Mouse (Mus musculus): Measurements from ENCODE around the gene Tert.
A peak's percentile ranks its signal among the peaks of the same experiment; 100 is the strongest.

Tert gene

DNA sequence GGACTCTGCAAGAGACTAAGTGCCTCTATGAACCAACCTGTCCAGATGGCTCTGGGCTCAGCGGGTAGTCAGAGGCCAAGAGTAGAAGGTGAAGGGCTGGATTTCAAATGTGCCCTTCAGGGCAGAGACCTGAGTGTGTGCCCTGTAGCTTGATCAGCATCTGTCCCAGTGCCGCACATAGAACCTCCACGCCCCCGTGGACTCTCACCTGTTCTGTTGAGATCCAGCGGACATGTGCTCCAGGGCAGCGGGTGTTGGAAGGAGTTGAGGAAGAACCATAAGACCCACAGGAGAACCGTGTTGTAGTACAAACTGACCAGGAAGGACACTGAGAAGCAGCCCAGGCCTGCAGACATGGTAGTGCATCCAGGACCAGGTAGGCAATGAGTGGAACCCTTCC is 48.5 kb downstream of the Tert start:
- DNase-seq (ENCODE audit: low spot score in 2 of 2): no peak

DNA sequence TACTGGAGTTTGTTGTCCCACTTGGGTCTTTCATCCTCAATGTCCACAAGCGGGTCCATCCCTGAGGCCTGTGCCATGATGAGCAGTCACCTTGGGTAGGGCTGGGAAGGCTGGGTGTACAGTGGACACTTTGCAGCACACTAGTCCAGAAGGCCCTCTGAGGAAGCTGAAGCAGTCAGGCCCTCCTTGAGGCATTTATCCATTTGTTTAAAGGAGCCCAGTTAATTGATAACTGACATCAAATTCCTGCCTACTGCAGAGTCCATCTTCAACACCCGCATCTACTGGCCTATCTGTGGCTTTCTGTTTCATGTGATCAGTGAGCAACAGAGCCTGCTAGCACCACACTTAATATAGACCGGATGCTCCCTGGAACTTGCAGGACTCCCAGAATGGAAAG is 51.1 kb downstream of the Tert start, which contains the start of gene Slc6a18:
Gene Slc6a18, minus strand, starts transcription at position 171 of the 400 bp plus-strand sequence.
- no peak for DNase-seq (ENCODE audit: low spot score in 2 of 2)

DNA sequence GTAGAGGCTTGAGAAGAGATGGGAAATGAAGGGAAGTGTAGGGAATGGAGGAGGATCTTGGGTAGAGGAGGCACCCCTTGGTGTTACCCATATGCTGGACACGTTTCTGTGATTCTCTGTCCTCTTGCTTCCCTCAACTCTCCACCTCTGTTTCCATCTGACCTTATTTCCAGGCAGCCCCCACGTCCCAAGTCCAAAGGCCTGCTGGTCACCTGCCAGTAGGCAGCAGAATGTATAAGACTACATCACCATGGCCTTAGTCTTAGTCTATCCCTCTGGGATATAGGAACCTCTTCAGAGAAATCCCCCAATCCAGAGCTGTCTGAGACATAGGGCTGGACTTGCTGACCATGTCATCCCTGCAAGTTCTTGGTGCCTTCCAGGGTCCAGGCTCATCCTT is 52.6 kb downstream of the Tert start:
- DNase-seq (ENCODE audit: low spot score in 2 of 2): no peak

DNA sequence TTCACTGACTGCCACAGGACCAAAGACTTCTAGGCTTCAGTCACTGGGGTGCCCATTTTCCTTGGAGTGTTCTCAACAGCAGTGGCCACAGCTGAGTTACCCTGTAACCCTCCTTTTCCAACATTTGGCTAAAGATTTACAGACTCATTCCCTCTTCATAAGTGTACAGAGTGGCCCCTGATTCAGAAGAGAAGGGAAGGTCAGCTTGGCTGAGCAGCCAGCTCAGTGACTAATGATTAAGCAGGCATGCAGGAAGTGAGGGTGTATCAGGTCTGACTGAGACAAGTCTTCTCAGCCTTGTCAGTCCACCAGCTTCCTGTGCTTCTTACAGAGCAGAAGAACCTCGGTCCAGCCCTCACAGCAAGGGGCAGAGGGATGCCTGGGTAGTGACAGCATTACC is 53.7 kb downstream of the Tert start:
- no peak for DNase-seq (ENCODE audit: low spot score in 2 of 2)

DNA sequence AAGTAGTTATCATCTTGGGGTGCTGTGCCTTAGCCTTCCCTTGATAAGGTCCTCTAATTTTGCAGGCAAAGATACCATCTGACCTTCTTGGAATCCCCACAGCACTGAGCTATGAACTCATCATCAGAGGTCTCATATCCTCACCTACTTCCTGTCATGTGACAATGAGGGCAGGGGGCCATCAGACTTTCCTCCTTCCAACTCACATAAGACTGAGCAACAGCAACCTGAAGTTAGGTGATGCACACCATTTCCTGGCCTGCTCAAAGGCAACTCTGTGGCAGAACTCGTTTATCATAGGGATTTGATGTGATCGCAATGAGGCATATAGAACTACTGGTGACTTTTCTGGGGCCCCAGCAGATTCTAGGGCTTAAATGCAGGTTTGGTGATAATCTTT is 55.5 kb downstream of the Tert start:
- DNase-seq (ENCODE audit: low spot score in 2 of 2): no peak

DNA sequence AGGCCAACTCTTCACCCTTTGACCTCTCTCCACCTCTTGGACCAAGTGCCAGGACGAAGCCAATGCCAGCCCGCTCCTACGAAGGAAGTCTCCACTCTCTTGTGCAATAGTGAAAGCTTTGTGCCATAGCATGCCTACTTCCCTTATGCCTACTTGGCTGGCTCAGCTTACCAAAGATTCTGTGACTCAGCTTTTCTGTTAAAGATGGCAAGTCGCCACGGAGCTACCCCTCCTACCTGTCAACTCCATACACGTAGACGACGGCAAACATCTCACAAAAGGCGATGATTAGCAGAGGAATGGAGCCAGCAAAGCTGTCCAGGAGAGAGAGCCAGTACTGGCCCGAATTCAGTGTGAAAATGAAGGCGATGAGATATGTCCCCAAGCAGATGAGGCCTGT is 57.0 kb downstream of the Tert start:
- peak; percentile 25 to 28 for DNase-seq (ENCODE audit: low spot score in 2 of 2)

DNA sequence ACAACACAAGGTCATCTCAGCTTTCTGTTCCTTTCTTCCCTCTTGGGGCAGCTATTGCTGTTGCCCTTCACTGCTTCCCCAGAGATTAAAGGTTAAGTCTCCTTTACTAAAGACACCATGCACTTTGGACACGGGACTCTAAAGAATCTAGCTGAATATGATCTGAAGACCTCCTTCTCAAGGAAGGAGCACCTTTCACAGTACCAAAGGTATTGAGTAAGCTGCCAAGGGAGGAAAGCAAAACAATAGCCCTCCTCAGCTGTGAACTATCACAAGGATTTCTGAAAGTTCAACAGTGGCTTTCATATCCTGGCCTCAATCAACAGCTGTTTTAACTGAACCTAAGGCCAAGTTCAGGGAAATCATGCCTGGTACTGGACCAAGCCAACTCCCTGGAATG is 57.7 kb downstream of the Tert start:
- DNase-seq (ENCODE audit: low spot score in 2 of 2): no peak

DNA sequence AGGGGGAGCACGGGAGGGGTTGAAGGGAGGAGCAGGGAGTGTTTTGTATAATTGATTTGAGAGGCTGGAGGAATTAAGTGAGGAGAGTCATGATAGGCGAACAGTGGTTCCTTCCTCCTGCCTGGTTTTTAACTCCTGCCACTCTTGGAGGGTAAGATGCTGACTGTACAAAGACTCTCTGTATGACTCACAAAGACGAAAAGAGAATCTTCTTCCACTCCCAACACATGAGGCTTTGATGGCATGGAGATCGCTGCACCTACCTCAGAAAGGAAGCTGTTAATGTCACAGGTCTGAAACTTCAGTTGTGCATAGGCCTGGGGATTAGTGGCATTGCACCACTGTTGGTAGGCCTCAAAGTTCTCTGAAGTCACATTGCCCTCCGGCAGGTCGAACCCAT is 58.8 kb downstream of the Tert start:
- no peak for DNase-seq (ENCODE audit: low spot score in 2 of 2)

DNA sequence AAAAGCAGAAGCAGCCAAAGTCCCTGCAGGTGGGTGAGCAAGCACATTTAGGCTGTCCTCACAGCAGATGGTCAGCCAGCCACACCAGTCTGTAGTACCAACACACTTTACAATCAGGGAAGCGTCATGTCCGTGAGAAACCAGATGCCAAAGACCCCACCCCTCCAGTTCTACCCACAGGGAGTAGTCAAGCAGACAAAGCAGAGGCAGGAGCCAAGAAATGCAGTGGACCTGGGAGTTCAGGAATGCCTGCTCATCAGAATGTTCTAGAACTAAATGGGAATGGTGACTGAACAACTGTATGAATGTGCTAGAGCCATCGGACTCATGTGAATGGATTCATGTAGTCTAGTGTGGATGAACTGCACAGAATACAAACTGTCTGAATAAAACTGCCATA is 60.9 kb downstream of the Tert start:
- no peak for DNase-seq (ENCODE audit: low spot score in 2 of 2)

DNA sequence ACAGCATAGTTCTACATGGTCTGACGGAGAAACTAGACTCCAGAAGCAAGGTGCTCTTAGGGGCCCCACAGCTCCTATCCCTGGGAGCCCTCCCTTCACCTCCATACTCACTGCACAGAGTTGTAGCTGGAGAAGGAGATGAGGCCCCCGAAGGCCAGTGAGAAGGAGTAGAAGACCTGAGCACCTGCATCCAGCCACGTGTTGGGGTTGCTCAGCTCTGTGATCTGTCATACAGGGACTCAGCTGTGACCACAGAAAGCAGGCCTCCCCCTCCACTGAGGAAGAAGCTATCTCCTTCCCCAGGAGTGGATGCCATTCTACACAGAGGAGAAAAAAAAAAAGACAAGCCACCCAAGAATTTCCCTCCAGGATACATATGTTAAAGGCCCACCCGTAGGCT is 62.2 kb downstream of the Tert start:
- DNase-seq (ENCODE audit: low spot score in 2 of 2): no peak

DNA sequence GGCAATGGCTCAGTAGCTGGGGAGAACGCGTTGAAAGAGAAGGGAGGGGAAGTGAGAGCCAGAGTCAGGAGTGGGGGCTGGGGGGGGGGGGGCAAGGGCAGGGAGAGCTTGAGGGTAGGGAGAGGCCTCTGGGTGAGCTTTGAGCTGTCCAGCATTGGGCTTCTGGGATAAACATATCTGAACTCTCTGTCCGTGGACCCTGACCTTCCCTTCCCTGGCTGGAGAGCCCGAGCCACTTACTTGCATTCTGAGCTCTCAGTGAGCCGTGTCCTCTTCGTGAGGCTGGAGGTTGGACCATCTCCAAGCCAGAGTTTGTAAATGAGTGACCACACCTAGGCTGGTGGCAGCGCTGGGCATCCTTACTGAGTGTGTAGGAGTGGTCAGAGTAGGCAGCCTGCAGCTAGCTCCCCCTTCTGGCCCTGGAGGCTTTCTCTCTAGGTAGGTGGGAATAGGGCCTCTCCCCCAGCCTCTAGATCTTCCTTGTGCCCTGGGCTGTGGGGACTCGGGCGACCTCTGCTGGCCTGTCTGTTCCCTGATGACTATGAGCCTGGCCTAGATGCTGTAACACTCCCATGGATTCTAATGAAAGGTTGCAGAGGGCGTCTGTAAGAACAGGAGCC is 65.6 kb downstream of the Tert start:
- peak; percentile 12 to 24 for DNase-seq (ENCODE audit: low spot score in 2 of 2)

DNA sequence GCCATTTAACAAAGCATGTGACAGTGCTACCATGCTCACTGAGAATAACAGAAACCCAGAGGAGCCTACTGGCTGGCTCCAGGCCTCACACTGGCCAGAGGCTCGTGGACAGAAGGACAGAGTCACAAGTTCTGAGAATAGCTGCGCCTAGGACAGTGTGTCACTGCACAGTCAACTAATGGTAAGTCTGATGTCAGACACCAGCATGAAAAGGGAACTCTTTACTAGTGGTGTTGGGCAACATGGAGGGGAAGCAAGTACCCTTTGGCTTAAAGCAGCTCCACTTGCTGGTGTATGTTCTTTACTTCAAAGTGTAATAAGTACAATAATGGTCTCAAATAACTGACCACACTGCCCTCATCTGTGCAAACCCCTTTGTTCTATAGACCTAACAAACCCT is 66.6 kb downstream of the Tert start:
- no peak for DNase-seq (ENCODE audit: low spot score in 2 of 2)

DNA sequence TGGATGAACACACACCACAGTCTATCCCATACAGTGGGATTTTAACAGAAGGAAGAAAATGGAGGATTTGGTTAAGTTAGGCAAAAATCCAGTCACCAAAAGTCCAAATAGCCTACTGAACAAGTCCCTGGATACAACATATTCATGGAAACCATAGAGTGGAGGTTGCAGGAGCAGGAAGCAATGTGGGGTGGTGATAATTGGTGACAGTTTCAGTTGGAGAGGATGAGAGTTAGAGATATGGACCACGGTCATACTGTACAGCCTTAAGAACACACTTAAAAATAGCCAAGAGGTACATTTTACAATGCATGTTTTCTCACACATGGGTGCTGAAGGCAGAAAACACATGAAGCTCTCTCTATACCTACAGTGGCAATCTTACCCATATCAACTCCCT is 68.3 kb downstream of the Tert start:
- no peak for DNase-seq (ENCODE audit: low spot score in 2 of 2)

DNA sequence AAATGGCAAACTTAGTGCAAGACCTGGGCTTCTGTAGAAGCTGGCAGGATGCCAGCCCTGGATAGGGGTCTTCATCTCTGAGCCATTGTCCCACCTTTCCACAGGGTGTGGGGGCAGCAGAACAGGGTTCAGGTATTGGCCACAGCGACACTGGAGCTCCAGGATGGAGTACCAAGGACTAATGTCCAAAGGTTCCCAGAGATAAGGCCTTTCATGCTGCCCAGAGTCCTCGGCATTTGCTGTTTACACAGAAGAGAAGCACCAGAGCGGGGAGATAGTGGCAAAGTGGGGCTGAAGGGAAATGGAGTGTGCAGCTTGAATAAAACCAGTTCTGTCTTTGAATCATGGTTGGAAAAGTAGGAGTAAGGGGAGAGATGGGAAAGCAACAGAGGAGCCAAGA is 69.8 kb downstream of the Tert start:
- no peak for DNase-seq (ENCODE audit: low spot score in 2 of 2)

Measured in right cerebral cortex, postnatal 36 days (tissue).